Mouse (Mus musculus) ES-E14 (cell line): ENCODE measurements around the gene Rps27. TPM values are rescaled to one million over a fixed set of nuclear protein-coding genes. Genes with fewer than 3 reads are reported as not detected.

ENCODE experiments used
- DNase-seq: peaks from one replicate; pipeline ENCODE4 v3.0.0-alpha.2; 2013; ENCODE audit warnings: low read depth, low spot score
- H3K27ac ChIP-seq: 2 replicates; pipeline ENCODE4 v1.5.1; 2012; ENCODE audit warnings: low read depth, mild to moderate bottlenecking, low read length, moderate library complexity, mixed read lengths; ENCODE audit not compliant: poor library complexity, insufficient read depth, severe bottlenecking
- H3K36me3 ChIP-seq: 2 replicates; pipeline ENCODE4 v1.6.1; 2012; ENCODE audit warnings: mild to moderate bottlenecking, low read length, moderate library complexity, mixed read lengths; ENCODE audit not compliant: control insufficient read depth, poor library complexity, insufficient read depth, severe bottlenecking
- H3K4me1 ChIP-seq, 2 experiments: fragments of 150-350 bp in 1 of 2; sonication (generic) in 1 of 2; 2 replicates each; pipeline ENCODE4 v1.6.1; 2012; ENCODE audit warnings: low read length in 2 of 2, mild to moderate bottlenecking in 1 of 2, mixed read lengths in 1 of 2; ENCODE audit not compliant: control insufficient read depth in 2 of 2, insufficient read depth in 2 of 2, poor library complexity in 1 of 2
- H3K4me3 ChIP-seq, 2 experiments: fragments of 150-350 bp in 1 of 2; sonication (generic) in 1 of 2; 2 replicates each; pipeline ENCODE4 v1.5.1; 2012; ENCODE audit warnings: low read length in 2 of 2, low read depth in 1 of 2, mild to moderate bottlenecking in 1 of 2, mixed read lengths in 1 of 2; ENCODE audit not compliant: insufficient read depth in 1 of 2, poor library complexity in 1 of 2, severe bottlenecking in 1 of 2
- H3K9ac ChIP-seq: 2 replicates; pipeline ENCODE4 v1.6.1; 2012; ENCODE audit warnings: low read depth, mild to moderate bottlenecking, low read length, mixed read lengths; ENCODE audit not compliant: poor library complexity, insufficient read depth, severe bottlenecking
- H3K9me3 ChIP-seq: fragments of 150-350 bp; sonication (generic); 2 replicates; pipeline ENCODE4 v1.6.1; 2012; ENCODE audit warnings: low read depth, mild to moderate bottlenecking, low read length; ENCODE audit not compliant: control insufficient read depth, insufficient read depth
- CHD2 ChIP-seq: IDR thresholded peaks from 2 replicates; pipeline ENCODE4 v1.6.1; 2014; ENCODE audit warnings: mild to moderate bottlenecking, low read depth, low read length, inconsistent platforms
- HCFC1 ChIP-seq: IDR thresholded peaks from 2 replicates; pipeline ENCODE4 v1.6.1; 2012; ENCODE audit warnings: low read length, inconsistent platforms, borderline replicate concordance; ENCODE audit not compliant: insufficient read depth
- MAFK ChIP-seq: IDR thresholded peaks from 2 replicates; pipeline ENCODE4 v1.6.1; 2014; ENCODE audit warnings: mild to moderate bottlenecking, low read depth, low read length, inconsistent platforms; ENCODE audit not compliant: insufficient read depth
- ZC3H11A ChIP-seq: IDR thresholded peaks from 2 replicates; pipeline ENCODE4 v1.6.1; 2012; ENCODE audit warnings: low read depth, mild to moderate bottlenecking, inconsistent platforms, low read length, borderline replicate concordance
- ZNF384 ChIP-seq: IDR thresholded peaks from 2 replicates; pipeline ENCODE4 v1.6.1; 2012; ENCODE audit warnings: low read depth, low read length, inconsistent platforms
- in situ Hi-C, 2 experiments: fragments of 600-800 bp; cut with MboI; formaldehyde crosslinking; loops; one replicate each; pipeline ENCODE4 v1.15.1; 2025; ENCODE audit warnings: low sequenced_read_pairs in 2 of 2, inconsistent platforms in 1 of 2; ENCODE audit not compliant: unreplicated experiment in 2 of 2
- total RNA-seq: library from RNA; depleted of rRNA; stranded (reverse); fragments of 300-350 nt; gene quantifications from 2 replicates; pipeline ENCODE4 v1.2.3, GENCODE M21; 2012

The Rps27 gene
- total RNA-seq, 1 experiment: 3,820 TPM

DNA sequence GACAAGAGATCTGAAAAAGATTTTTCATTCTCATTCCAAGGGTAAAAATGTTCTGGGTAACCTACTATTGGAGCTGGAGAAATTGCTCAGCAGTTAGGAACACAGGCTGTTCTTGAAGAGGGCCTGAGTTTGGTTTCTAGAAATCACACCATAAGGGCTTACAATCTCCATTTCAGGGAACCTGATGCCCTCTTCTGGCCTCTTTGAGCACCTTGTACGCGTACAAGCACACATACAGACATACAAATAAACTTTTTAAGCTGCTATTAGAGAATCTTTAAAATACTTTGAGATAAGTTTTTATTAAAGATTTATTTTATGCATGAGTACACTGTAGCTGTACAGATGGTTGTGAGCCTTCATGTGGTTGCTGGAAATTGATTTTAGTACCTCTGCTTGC, 8.9 kb downstream of the Rps27 start:
- H3K9me3 ChIP-seq: no peaks in the 10 kb centered on the region
- TF ChIP-seq ZC3H11A (no peak), HCFC1 (no peak), CHD2 (no peak), ZNF384 (no peak), MAFK (no peak)
- in situ Hi-C loops: no loop called here
- H3K4me1 ChIP-seq: peaks cover 0 to 6% of the 10 kb centered on the region in 2 experiments; a peak in 1 of 4 replicates
- no peak overlapping the region for H3K9ac ChIP-seq
- no peak overlapping the region for H3K27ac ChIP-seq
- H3K4me3 ChIP-seq: no peak overlapping the region
- H3K36me3 ChIP-seq: peaks cover 13% of the 10 kb centered on the region
- no peak for DNase-seq

DNA sequence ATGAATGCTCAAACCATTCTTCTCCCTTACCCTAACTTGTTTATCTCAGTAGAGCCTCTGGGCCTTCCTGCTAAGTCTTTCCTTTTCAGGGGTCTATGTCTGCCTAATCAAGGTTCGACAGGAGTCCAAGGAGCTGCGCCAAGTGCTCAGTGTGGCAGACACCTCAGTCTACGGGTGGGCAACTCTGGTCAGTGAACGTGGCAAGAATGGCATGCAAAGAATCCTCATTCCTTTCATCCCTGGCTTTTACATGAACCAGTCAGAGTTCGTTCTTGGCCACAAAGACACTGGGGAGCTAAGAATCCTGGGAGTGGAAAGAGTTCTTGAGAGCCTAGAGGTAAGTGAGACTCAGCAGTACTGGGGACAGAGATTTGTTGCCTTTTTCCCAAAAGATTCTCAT, 9.8 kb downstream of the Rps27 start:
- H3K36me3 ChIP-seq: peaks cover 9% of the 10 kb centered on the region
- H3K4me3 ChIP-seq: no peak overlapping the region
- H3K9ac ChIP-seq: no peak overlapping the region
- in situ Hi-C loops: no loop called here
- H3K9me3 ChIP-seq: no peaks in the 10 kb centered on the region
- TF ChIP-seq ZC3H11A (no peak), MAFK (no peak), CHD2 (no peak)
- no peak for DNase-seq
- H3K27ac ChIP-seq: no peak overlapping the region
- peaks cover 0 to 3% of the 10 kb centered on the region in 2 experiments; a peak in 1 of 4 replicates for H3K4me1 ChIP-seq

DNA sequence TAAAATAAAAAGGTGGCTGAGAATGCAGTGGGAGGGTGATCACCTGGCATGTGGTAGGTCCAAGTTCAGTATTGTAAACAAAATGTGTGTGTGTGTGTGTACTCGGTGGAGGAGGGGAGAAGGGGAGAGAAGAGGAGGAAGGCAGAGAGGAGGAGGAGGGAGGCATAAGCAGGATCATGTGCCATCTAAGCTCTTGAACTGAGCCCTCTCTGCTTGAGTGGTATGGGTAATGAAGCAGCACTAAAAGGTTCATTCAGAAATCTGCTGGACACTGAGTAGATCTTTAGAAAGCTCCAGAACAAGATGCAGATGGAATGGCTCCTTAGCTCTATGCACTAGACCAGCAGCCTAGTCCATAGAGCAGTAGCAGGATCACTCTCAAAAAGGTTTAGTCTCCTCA, 10.6 kb downstream of the Rps27 start:
- no peak overlapping the region for H3K4me3 ChIP-seq
- no peaks in the 10 kb centered on the region for H3K4me1 ChIP-seq
- no peak for DNase-seq
- in situ Hi-C loops: no loop called here
- H3K36me3 ChIP-seq: peaks cover 3% of the 10 kb centered on the region; the same call in 1 of the 2 replicates
- TF ChIP-seq ZNF384 (no peak), HCFC1 (no peak), CHD2 (no peak), ZC3H11A (no peak), MAFK (no peak)
- H3K27ac ChIP-seq: no peak overlapping the region
- no peaks in the 10 kb centered on the region for H3K9me3 ChIP-seq
- H3K9ac ChIP-seq: no peak overlapping the region

DNA sequence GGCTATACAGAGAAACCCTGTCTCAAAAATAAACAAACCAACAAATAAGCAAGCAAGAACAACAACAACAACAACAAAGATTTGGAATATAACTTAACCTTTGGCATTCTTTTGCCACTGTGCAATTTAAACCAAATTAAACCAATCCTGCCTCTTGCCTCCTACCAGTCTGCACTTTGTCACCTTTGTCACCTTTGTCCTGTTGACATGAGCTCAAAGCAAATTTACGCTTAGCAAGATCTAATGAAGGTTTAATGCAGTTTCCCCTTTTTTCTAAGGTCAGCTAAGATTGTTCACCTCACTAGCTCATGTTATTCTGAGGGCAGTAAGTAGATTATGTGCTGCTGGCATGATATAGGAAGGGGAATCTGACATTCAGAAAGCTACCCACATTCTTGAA, 15.9 kb downstream of the Rps27 start:
- Histone ChIP-seq H3K36me3 (no peaks in the 10 kb centered on the region), H3K27ac (no peak overlapping the region), H3K4me3 (no peak overlapping the region), H3K9ac (no peak overlapping the region), H3K9me3 (no peaks in the 10 kb centered on the region), H3K4me1 (no peaks in the 10 kb centered on the region)
- in situ Hi-C loops: no loop called here
- DNase-seq: no peak
- TF ChIP-seq CHD2: no peak
- TF ChIP-seq MAFK: no peak
- no peak for TF ChIP-seq ZNF384
- TF ChIP-seq HCFC1: no peak
- no peak for TF ChIP-seq ZC3H11A

DNA sequence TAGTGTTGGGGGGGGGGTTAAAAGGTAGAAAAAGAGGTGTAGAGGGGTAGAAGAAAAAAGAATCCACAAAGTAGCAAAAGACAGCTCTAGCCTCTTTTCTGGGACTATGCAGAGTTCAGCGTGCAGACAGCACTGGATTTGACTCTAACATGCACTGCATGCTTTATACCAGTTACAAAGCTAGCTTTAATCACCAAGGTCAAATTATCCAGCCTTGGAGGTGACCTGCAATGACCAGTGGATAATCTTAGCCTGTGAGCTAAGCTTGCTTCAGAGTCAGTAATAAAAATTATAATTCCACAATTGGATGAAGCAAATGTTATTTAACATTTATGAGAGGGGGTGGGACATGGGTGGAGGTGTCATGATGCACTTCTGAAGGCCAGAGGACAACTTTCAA, 17.8 kb downstream of the Rps27 start:
- Histone ChIP-seq H3K9me3 (no peaks in the 10 kb centered on the region), H3K9ac (no peak overlapping the region), H3K4me1 (no peaks in the 10 kb centered on the region), H3K27ac (no peak overlapping the region), H3K4me3 (no peak overlapping the region), H3K36me3 (no peaks in the 10 kb centered on the region)
- no peak for DNase-seq
- in situ Hi-C loops: no loop called here
- TF ChIP-seq ZNF384 (no peak), HCFC1 (no peak), CHD2 (no peak), MAFK (no peak), ZC3H11A (no peak)
